Mouse (Mus musculus) urinary bladder, postnatal 0 days (tissue): ENCODE results near the gene Olfr839-ps1. TPM values are rescaled to one million over a fixed set of nuclear protein-coding genes. Genes with fewer than 3 reads are reported as not detected.

ENCODE experiments used
- polyA plus RNA-seq: library from polyadenylated mRNA; unstranded; fragments of >200 nt; fragmentation: Nextera tagmentation; extraction: Ambion mirVana; gene quantifications from 2 replicates; pipeline ENCODE4 v1.2.1, GENCODE M21; 2015

Gene Olfr839-ps1
- not detected in 2 replicates for polyA plus RNA-seq

GRCm38 (mm10) chr9:19177212-19177611 is at the start of gene Olfr839-ps1:
Gene Olfr839-ps1 (minus strand): TSS chr9:19177312.

GRCm38 (mm10) chr9:19136017-19136416 is 41.1 kb downstream of the Olfr839-ps1 start, which contains the start of gene Olfr837:
Gene Olfr837 (plus strand): TSS chr9:19136317.

GRCm38 (mm10) chr9:19120082-19120481 is 57.0 kb downstream of the Olfr839-ps1 start, which contains the start of gene Olfr836:
Gene Olfr836 (plus strand): TSS chr9:19120382.

Other genes starting within 250 kb of the Olfr839-ps1 start
- not detected in 2 replicates for gene Olfr832, start 240.2 kb downstream of the Olfr839-ps1 start, polyA plus RNA-seq
- gene Olfr834, start 189.3 kb downstream of the Olfr839-ps1 start, polyA plus RNA-seq = not detected in 2 replicates
- gene Olfr835, start 144.6 kb downstream of the Olfr839-ps1 start, polyA plus RNA-seq = not detected in 2 replicates
- gene Olfr836, start 56.9 kb downstream of the Olfr839-ps1 start, polyA plus RNA-seq = not detected in 2 replicates
- gene Olfr837, start 41.0 kb downstream of the Olfr839-ps1 start, polyA plus RNA-seq = not detected in 2 replicates
- not detected in 2 replicates for gene Olfr843, start 74.7 kb upstream of the Olfr839-ps1 start, polyA plus RNA-seq
- gene Olfr844, start 139.0 kb upstream of the Olfr839-ps1 start, polyA plus RNA-seq = not detected in 2 replicates
- gene Olfr845, start 159.1 kb upstream of the Olfr839-ps1 start, polyA plus RNA-seq = not detected in 2 replicates
- gene Olfr846, start 186.7 kb upstream of the Olfr839-ps1 start, polyA plus RNA-seq = not detected in 2 replicates
- gene Olfr847, start 201.4 kb upstream of the Olfr839-ps1 start, polyA plus RNA-seq = not detected in 2 replicates